Mouse (Mus musculus) kidney, postnatal 0 days (tissue): Measurements from ENCODE around the gene Gpr174. TPM values are rescaled to one million over a fixed set of nuclear protein-coding genes. Genes with fewer than 3 reads are reported as not detected.

Source experiments
- ATAC-seq: fragments of 200-750 bp; cut with Nextera tagmentation; replicated peaks from 2 replicates; pipeline ENCODE4 v1.8.0; 2017; ENCODE audit warnings: low read depth, moderate number of reproducible peaks, moderate TSS enrichment, moderate library complexity; ENCODE audit not compliant: low FRiP score
- DNase-seq: peaks from one replicate; pipeline ENCODE4 v3.0.0-alpha.2; 2016; ENCODE audit warnings: low spot score
- H3K27ac ChIP-seq: fragments of 300-500 bp; sonication (generic); 2 replicates; pipeline ENCODE4 v1.5.1; 2014; ENCODE audit warnings: mild to moderate bottlenecking
- H3K27me3 ChIP-seq: fragments of 300-500 bp; sonication (generic); 2 replicates; pipeline ENCODE4 v1.6.1; 2014; ENCODE audit warnings: low read length, mixed read lengths; ENCODE audit not compliant: insufficient read depth
- H3K36me3 ChIP-seq: fragments of 300-500 bp; sonication (generic); 2 replicates; pipeline ENCODE4 v1.6.1; 2014; ENCODE audit warnings: low read length, mixed read lengths; ENCODE audit not compliant: insufficient read depth
- H3K4me1 ChIP-seq: fragments of 300-500 bp; sonication (generic); replicated peaks from 2 replicates; pipeline ENCODE4 v1.6.1; 2014; ENCODE audit warnings: antibody characterized with exemption, low read length, mixed read lengths; ENCODE audit not compliant: insufficient read depth
- H3K4me2 ChIP-seq: fragments of 300-500 bp; sonication (generic); 2 replicates; pipeline ENCODE4 v1.6.1; 2014; ENCODE audit warnings: mild to moderate bottlenecking, low read length, moderate library complexity, mixed read lengths
- H3K4me3 ChIP-seq: fragments of 300-500 bp; sonication (generic); replicated peaks from 2 replicates; pipeline ENCODE4 v1.5.1; 2014; ENCODE audit warnings: low read depth, low read length
- H3K9ac ChIP-seq: fragments of 300-500 bp; sonication (generic); 2 replicates; pipeline ENCODE4 v1.6.1; 2014; ENCODE audit warnings: low read depth, low read length
- H3K9me3 ChIP-seq: fragments of 300-500 bp; sonication (generic); replicated peaks from 2 replicates; pipeline ENCODE4 v1.6.1; 2016; ENCODE audit warnings: low read length, inconsistent platforms, mixed read lengths
- CTCF ChIP-seq: IDR thresholded peaks from 2 replicates; pipeline ENCODE4 v1.5.1; 2016; ENCODE audit warnings: antibody characterized with exemption, low read depth, mild to moderate bottlenecking, moderate library complexity
- WGBS: fragments of 180-500 bp; shearing (Covaris S2); extraction: QIAGEN DNeasy Blood & Tissue Kit; methylation state at CpG from one replicate; pipeline ENCODE4 v1.1.7; 2014; 5-methylcytosine and 5-hydroxymethylcytosine counted together
- polyA plus RNA-seq: library from polyadenylated mRNA; unstranded; fragments of >200 nt; fragmentation: Nextera tagmentation; extraction: Ambion mirVana; gene quantifications from 2 replicates; pipeline ENCODE4 v1.2.1, GENCODE M21; 2015

Gpr174 gene
- polyA plus RNA-seq, 1 experiment from 2014 or later, result not detected

DNA sequence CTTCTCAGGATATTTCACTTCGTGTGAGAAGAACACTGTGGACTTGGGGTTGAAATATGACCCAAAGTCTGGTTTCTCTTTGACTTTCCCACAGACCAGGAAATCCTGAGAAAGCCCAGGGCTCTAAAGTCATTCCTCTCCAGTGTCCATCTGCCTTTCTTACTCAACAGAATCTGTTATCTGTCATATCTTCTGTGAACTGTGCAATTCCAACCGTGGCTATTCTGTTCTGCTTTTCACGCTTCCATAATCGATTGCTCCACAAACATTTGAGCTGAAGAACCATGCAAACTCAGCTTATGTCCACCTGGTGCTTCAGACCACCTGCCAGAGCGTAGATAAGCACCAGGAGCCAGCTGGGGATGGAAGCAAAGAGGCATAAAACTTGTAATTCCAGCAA, 56.9 kb downstream of the Gpr174 start:
- TF ChIP-seq CTCF, result no peak
- H3K9me3 ChIP-seq, result no peaks in the 10 kb centered on the region
- DNase-seq, result no peak
- H3K4me3 ChIP-seq, result no peak overlapping the region
- H3K4me2 ChIP-seq, result no peak overlapping the region
- H3K9ac ChIP-seq, result no peak overlapping the region
- no peaks in the 10 kb centered on the region for H3K36me3 ChIP-seq
- no peaks in the 10 kb centered on the region for H3K27me3 ChIP-seq
- no peaks in the 10 kb centered on the region for H3K4me1 ChIP-seq
- H3K27ac ChIP-seq, result no peak overlapping the region
- WGBS, result 63% methylated on average over 5 of the region's 5 CpGs
- no peak for ATAC-seq

DNA sequence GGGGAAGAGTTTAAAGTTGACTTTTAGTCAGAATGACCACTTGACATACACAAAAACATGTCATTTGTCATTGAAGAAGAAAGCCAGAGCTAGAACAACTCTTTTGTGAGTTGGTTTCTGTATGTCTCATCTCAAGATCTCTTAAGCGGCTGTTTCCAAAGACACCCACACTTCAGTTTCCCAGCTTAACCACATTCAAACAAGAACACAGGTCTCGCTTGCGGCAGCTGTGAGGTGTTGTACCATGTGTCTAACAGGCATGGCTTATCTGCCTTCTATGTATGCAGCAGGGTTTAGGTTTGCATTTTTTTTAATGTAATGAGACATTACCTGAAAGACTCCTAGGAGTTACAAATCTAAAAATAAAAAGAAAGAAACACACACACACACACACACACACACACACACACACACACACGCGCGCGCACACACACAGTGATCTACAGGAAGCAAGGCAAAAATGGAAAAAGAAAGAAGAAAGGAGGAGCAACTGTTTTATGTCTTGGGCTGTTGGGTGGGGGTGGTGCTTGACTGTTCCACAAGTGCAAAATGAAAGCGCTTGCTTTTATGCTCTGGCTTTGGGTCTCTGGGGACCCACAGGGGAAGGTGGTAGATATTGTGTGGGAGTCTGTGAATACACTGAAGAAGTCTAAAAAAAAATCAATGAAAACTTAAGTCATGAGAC, 70.2 kb downstream of the Gpr174 start:
- Histone ChIP-seq H3K9me3 (no peaks in the 10 kb centered on the region), H3K4me1 (no peaks in the 10 kb centered on the region), H3K27me3 (no peaks in the 10 kb centered on the region), H3K9ac (no peak overlapping the region), H3K36me3 (no peaks in the 10 kb centered on the region), H3K4me3 (no peak overlapping the region), H3K27ac (no peak overlapping the region), H3K4me2 (no peak overlapping the region)
- no peak for ATAC-seq
- WGBS, result 86% methylated on average over 8 of the region's 8 CpGs
- DNase-seq, result no peak
- no peak for TF ChIP-seq CTCF

- no peak for TF ChIP-seq CTCF
- no peaks in the 10 kb centered on the region for H3K27me3 ChIP-seq
- no peak for DNase-seq
- no peaks in the 10 kb centered on the region for H3K4me1 ChIP-seq
- no peaks in the 10 kb centered on the region for H3K36me3 ChIP-seq
- no peaks in the 10 kb centered on the region for H3K9me3 ChIP-seq
- no peak for ATAC-seq
- no peak overlapping the region for H3K4me3 ChIP-seq
- no peak overlapping the region for H3K27ac ChIP-seq
- 76% methylated on average over 3 of the region's 3 CpGs for WGBS
- no peak overlapping the region for H3K4me2 ChIP-seq
- no peak overlapping the region for H3K9ac ChIP-seq
These were observed 74.2 kb downstream of the Gpr174 start for GRCm38 (mm10) chrX:107329849-107330248.

GRCm38 (mm10) chrX:107336609-107337008, 80.9 kb downstream of the Gpr174 start:
- H3K4me2 ChIP-seq, result no peak overlapping the region
- H3K36me3 ChIP-seq, result no peaks in the 10 kb centered on the region
- ATAC-seq, result no peak
- H3K4me1 ChIP-seq, result no peaks in the 10 kb centered on the region
- 62% methylated on average over 1 of the region's 1 CpGs for WGBS
- no peak overlapping the region for H3K9ac ChIP-seq
- no peaks in the 10 kb centered on the region for H3K27me3 ChIP-seq
- no peaks in the 10 kb centered on the region for H3K9me3 ChIP-seq
- TF ChIP-seq CTCF, result no peak
- no peak for DNase-seq
- H3K4me3 ChIP-seq, result no peak overlapping the region
- no peak overlapping the region for H3K27ac ChIP-seq

DNA sequence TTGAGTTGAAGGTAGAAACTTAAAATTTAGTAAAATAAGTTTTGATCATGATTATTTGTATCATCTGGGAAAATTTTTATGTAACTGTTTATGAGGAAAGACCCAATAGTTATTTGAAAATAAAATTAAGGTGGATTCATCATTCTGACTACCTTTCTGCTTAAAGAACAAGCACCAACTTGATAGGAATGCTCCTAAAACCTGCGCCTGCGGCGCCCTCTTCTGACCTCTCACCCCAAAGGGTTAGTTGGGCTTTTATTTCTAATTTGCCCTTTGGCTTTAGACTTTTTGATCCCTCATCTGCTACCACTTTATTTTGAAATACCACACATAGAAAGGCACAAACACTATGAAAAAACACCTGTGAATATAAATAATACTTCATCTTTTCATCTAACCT, 86.3 kb downstream of the Gpr174 start:
- Histone ChIP-seq H3K27me3 (no peaks in the 10 kb centered on the region), H3K27ac (no peak overlapping the region), H3K4me3 (no peak overlapping the region), H3K36me3 (no peaks in the 10 kb centered on the region), H3K9ac (no peak overlapping the region), H3K9me3 (no peaks in the 10 kb centered on the region), H3K4me2 (no peak overlapping the region), H3K4me1 (no peaks in the 10 kb centered on the region)
- ATAC-seq, result no peak
- WGBS, result 69% methylated on average over 3 of the region's 3 CpGs
- no peak for DNase-seq
- TF ChIP-seq CTCF, result no peak

Other genes with a start within 250 kb of the Gpr174 start
- gene P2ry10, start 167.4 kb upstream of the Gpr174 start, polyA plus RNA-seq, result 0.07 TPM in 1 of 2 replicates, not detected in the other
- 0.74 and 0.77 TPM in 2 replicates for gene P2ry10b, start 107.0 kb upstream of the Gpr174 start, polyA plus RNA-seq
- 139 and 142 TPM in 2 replicates for gene Itm2a, start 147.5 kb downstream of the Gpr174 start, polyA plus RNA-seq